ENCODE assay signal across 20 mouse cellular contexts in the genomic region with DNA sequence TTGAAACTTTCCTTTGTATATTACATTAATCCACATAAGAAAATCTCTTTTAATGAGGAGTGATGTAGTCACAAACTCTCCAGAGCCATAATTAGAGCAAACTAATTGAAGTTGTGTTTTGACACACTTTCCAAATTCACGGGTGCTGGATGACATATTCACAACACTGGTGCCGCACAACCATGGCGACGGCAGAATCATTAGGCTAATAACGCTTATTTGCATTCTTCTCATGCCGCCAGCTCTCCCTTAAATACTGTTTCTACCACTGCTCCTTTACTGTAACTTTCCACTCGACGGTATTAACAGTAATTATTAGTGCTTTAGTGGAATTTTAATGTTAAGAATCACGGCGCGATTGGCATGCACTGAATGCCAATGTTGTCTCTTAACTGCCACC.
A peak's percentile ranks its signal among the peaks of the same experiment; 100 is the strongest.
DNase-seq lines count a peak whose midpoint lies in the region; ATAC-seq lines count a peak whose summit lies in the region.
"Had no signal": no experiment of that assay in that cellular context is flagged by ENCODE, and none has a peak within 500 bp of the region (broad histone marks: within the 10 kb centered on the region; RNA-seq: fewer than 3 reads in every experiment).

No protein-coding gene starts in this region.

- no peaks in the 10 kb centered on the region for H3K9me3 ChIP-seq in embryonic facial prominence, embryonic 15.5 days (replicated peaks)
- no peaks in the 10 kb centered on the region for H3K9me3 ChIP-seq in embryonic facial prominence, embryonic 10.5 days
- no peaks in the 10 kb centered on the region for H3K9me3 ChIP-seq in midbrain, embryonic 14.5 days (ENCODE audit: control insufficient read depth, low read length)
- H3K9me3 ChIP-seq in midbrain, embryonic 11.5 days (ENCODE audit: control insufficient read depth, low read length): no peaks in the 10 kb centered on the region
- H3K9me3 ChIP-seq in forebrain, embryonic 16.5 days (ENCODE audit: control insufficient read depth, low read length): no peaks in the 10 kb centered on the region
- H3K9me3 ChIP-seq in limb, embryonic 15.5 days: no peaks in the 10 kb centered on the region
- H3K9me3 ChIP-seq: embryonic facial prominence, embryonic 12.5 days; liver, embryonic 12.5 days; lung, embryonic 15.5 days had no signal

- H3K27me3 ChIP-seq in embryonic facial prominence, embryonic 15.5 days: no peaks in the 10 kb centered on the region
- no peaks in the 10 kb centered on the region for H3K27me3 ChIP-seq in embryonic facial prominence, embryonic 10.5 days (replicated peaks; ENCODE audit: low read depth, poor library complexity, severe bottlenecking)
- H3K27me3 ChIP-seq in midbrain, embryonic 14.5 days (ENCODE audit: control insufficient read depth, insufficient read depth, low read length): no peaks in the 10 kb centered on the region
- no peaks in the 10 kb centered on the region for H3K27me3 ChIP-seq in midbrain, embryonic 11.5 days (ENCODE audit: control insufficient read depth, insufficient read depth, low read length)
- H3K27me3 ChIP-seq in forebrain, embryonic 16.5 days (replicated peaks; ENCODE audit: control insufficient read depth, insufficient read depth, low read length): no peaks in the 10 kb centered on the region
- no peaks in the 10 kb centered on the region for H3K27me3 ChIP-seq in limb, embryonic 15.5 days
- H3K27me3 ChIP-seq: embryonic facial prominence, embryonic 12.5 days; liver, embryonic 12.5 days; lung, embryonic 15.5 days had no signal

- H3K4me3 ChIP-seq in embryonic facial prominence, embryonic 15.5 days (replicated peaks): no peak overlapping the region
- no peak overlapping the region for H3K4me3 ChIP-seq in embryonic facial prominence, embryonic 10.5 days
- no peak overlapping the region for H3K4me3 ChIP-seq in midbrain, embryonic 14.5 days (replicated peaks; ENCODE audit: low read depth, low read length)
- H3K4me3 ChIP-seq in midbrain, embryonic 11.5 days (ENCODE audit: low read depth, low read length): no peak overlapping the region
- H3K4me3 ChIP-seq in forebrain, embryonic 16.5 days (replicated peaks; ENCODE audit: low read length): no peak overlapping the region
- no peak overlapping the region for H3K4me3 ChIP-seq in limb, embryonic 15.5 days
- H3K4me3 ChIP-seq: embryonic facial prominence, embryonic 12.5 days; layer of hippocampus, adult 2 months; left cerebral cortex, adult 2 months; liver, embryonic 12.5 days; lung, embryonic 15.5 days; myocyte had no signal

- 0 out of 2 replicates have a peak, but pooled peaks cover 3% of the 10 kb centered on the region for H3K36me3 ChIP-seq in embryonic facial prominence, embryonic 15.5 days
- H3K36me3 ChIP-seq in embryonic facial prominence, embryonic 10.5 days (replicated peaks): peaks cover 13% of the 10 kb centered on the region; the same call in 1 of the 2 replicates
- H3K36me3 ChIP-seq in midbrain, embryonic 14.5 days (ENCODE audit: control insufficient read depth, insufficient read depth, low read length): peaks cover 9% of the 10 kb centered on the region; the same call in 1 of the 2 replicates
- H3K36me3 ChIP-seq in midbrain, embryonic 11.5 days (ENCODE audit: control insufficient read depth, insufficient read depth, low read length): no peaks in the 10 kb centered on the region
- H3K36me3 ChIP-seq in forebrain, embryonic 16.5 days (ENCODE audit: control insufficient read depth, insufficient read depth): peaks cover 2% of the 10 kb centered on the region; the same call in 1 of the 2 replicates
- H3K36me3 ChIP-seq in limb, embryonic 15.5 days: no peaks in the 10 kb centered on the region
- H3K36me3 ChIP-seq: lung, embryonic 15.5 days had no signal

- no peak for ATAC-seq in embryonic facial prominence, embryonic 15.5 days (ENCODE audit: insufficient number of reproducible peaks, low FRiP score, low TSS enrichment, low read depth)
- no peak for ATAC-seq in midbrain, embryonic 14.5 days (ENCODE audit: low FRiP score, low TSS enrichment)
- no peak for ATAC-seq in midbrain, embryonic 11.5 days (ENCODE audit: low FRiP score)
- ATAC-seq in forebrain, embryonic 16.5 days: peak; percentile 77
- ATAC-seq in limb, embryonic 15.5 days (ENCODE audit: insufficient number of reproducible peaks, low FRiP score, low TSS enrichment, low read depth): no peak
- no peak for ATAC-seq in erythroblast, adult 5-6 weeks (replicated peaks; ENCODE audit: low FRiP score, poor library complexity, severe bottlenecking)
- ATAC-seq: liver, embryonic 12.5 days had no signal

- H3K4me1 ChIP-seq in embryonic facial prominence, embryonic 15.5 days: peaks cover 51% of the 10 kb centered on the region
- H3K4me1 ChIP-seq in embryonic facial prominence, embryonic 10.5 days: peaks cover 71% of the 10 kb centered on the region
- peaks cover 63% of the 10 kb centered on the region for H3K4me1 ChIP-seq in midbrain, embryonic 14.5 days (ENCODE audit: control insufficient read depth, insufficient read depth, low read length)
- peaks cover 3% of the 10 kb centered on the region for H3K4me1 ChIP-seq in midbrain, embryonic 11.5 days (ENCODE audit: control insufficient read depth, insufficient read depth, low read length)
- peaks cover 63% of the 10 kb centered on the region for H3K4me1 ChIP-seq in forebrain, embryonic 16.5 days (replicated peaks; ENCODE audit: control insufficient read depth, insufficient read depth, low read length)
- peaks cover 75% of the 10 kb centered on the region for H3K4me1 ChIP-seq in limb, embryonic 15.5 days

- no peak for DNase-seq in embryonic facial prominence, embryonic 10.5 days (ENCODE audit: low spot score)
- peak; percentile 55 for DNase-seq in midbrain, embryonic 14.5 days
- no peak for DNase-seq in midbrain, embryonic 11.5 days (ENCODE audit: low spot score, missing footprints)
- DNase-seq in ovary, postnatal 10 days (ENCODE audit: low spot score): no peak
- DNase-seq: adrenal gland, postnatal 25 days; cerebellum, postnatal 25 days; gastrocnemius, postnatal 10 days; heart, postnatal 10 days; thymus, postnatal 25 days had no signal

- no peak overlapping the region for H3K4me2 ChIP-seq in embryonic facial prominence, embryonic 15.5 days (replicated peaks)
- H3K4me2 ChIP-seq in midbrain, embryonic 14.5 days (ENCODE audit: low read length): no peak overlapping the region
- no peak overlapping the region for H3K4me2 ChIP-seq in midbrain, embryonic 11.5 days
- no peak overlapping the region; the same call in 1 of the 2 replicates for H3K4me2 ChIP-seq in forebrain, embryonic 16.5 days (ENCODE audit: low read length)
- H3K4me2 ChIP-seq in limb, embryonic 15.5 days: no peak overlapping the region
- H3K4me2 ChIP-seq: embryonic facial prominence, embryonic 12.5 days; liver, embryonic 12.5 days; lung, embryonic 15.5 days had no signal

- WGBS in embryonic facial prominence, embryonic 15.5 days: 67% methylated on average over 11 of the region's 11 CpGs
- 78% methylated on average over 11 of the region's 11 CpGs for WGBS in embryonic facial prominence, embryonic 10.5 days
- WGBS in midbrain, embryonic 14.5 days: 65% methylated on average over 11 of the region's 11 CpGs
- 77% methylated on average over 11 of the region's 11 CpGs for WGBS in midbrain, embryonic 11.5 days
- 10% methylated on average over 11 of the region's 11 CpGs for WGBS in forebrain, embryonic 16.5 days
- WGBS in limb, embryonic 15.5 days: 39% methylated on average over 11 of the region's 11 CpGs

- no peak overlapping the region for H3K9ac ChIP-seq in embryonic facial prominence, embryonic 15.5 days
- H3K9ac ChIP-seq in midbrain, embryonic 14.5 days (replicated peaks; ENCODE audit: low read length): no peak overlapping the region
- H3K9ac ChIP-seq in midbrain, embryonic 11.5 days (ENCODE audit: low read length): no peak overlapping the region
- H3K9ac ChIP-seq in forebrain, embryonic 16.5 days (replicated peaks; ENCODE audit: low read depth, low read length): no peak overlapping the region
- H3K9ac ChIP-seq in limb, embryonic 15.5 days: no peak overlapping the region
- H3K9ac ChIP-seq: embryonic facial prominence, embryonic 12.5 days; liver, embryonic 12.5 days; lung, embryonic 15.5 days had no signal

- H3K27ac ChIP-seq in embryonic facial prominence, embryonic 15.5 days (replicated peaks): peak overlapping the region; percentile 48; the same call in 1 of the 2 replicates
- no peak overlapping the region; the same call in 1 of the 2 replicates for H3K27ac ChIP-seq in embryonic facial prominence, embryonic 10.5 days (replicated peaks)
- peak overlapping the region; percentile 64; the same call in 1 of the 2 replicates for H3K27ac ChIP-seq in midbrain, embryonic 14.5 days (replicated peaks; ENCODE audit: low read depth, low read length)
- no peak overlapping the region for H3K27ac ChIP-seq in midbrain, embryonic 11.5 days (ENCODE audit: low read depth, low read length)
- peak overlapping the region; percentile 72 for H3K27ac ChIP-seq in forebrain, embryonic 16.5 days (ENCODE audit: low read length)
- peak overlapping the region; percentile 80 for H3K27ac ChIP-seq in limb, embryonic 15.5 days
- H3K27ac ChIP-seq: kidney, postnatal 0 days; layer of hippocampus, adult 2 months; left cerebral cortex, adult 2 months; liver, embryonic 12.5 days; lung, embryonic 15.5 days had no signal

Comparison
In these comparisons a context has a peak if more than half of its experiments do, and no peak if none do; other contexts are left out.
1. H3K27ac ChIP-seq: peak in embryonic facial prominence, embryonic 15.5 days (single experiment), midbrain, embryonic 14.5 days (single experiment), forebrain, embryonic 16.5 days (single experiment) and limb, embryonic 15.5 days (single experiment); none in embryonic facial prominence, embryonic 10.5 days (single experiment) and midbrain, embryonic 11.5 days (single experiment).